Mouse (Mus musculus) frontal cortex, adult 2 months (tissue): Measurements from ENCODE around the gene Akip1. TPM values are rescaled to one million over a fixed set of nuclear protein-coding genes. Genes with fewer than 3 reads are reported as not detected.

Experiments
- polyA plus RNA-seq: library from polyadenylated mRNA; depleted of rRNA; stranded (reverse); fragments of >200 nt; gene quantifications from 2 replicates; pipeline ENCODE4 v1.2.3, GENCODE M21; 2012; rRNA removed

Akip1 gene
- polyA plus RNA-seq, 1 experiment: 8.7 TPM

Other genes with a start within 250 kb of the Akip1 start
- 7.9 and 9.6 TPM in 2 replicates for gene Trim66, start 195.6 kb upstream of the Akip1 start, polyA plus RNA-seq
- 295 and 337 TPM in 2 replicates for gene Rpl27a, start 184.5 kb upstream of the Akip1 start, polyA plus RNA-seq
- gene St5, start 85 bp upstream of the Akip1 start, polyA plus RNA-seq: 24.3 and 32.2 TPM in 2 replicates
- 0.12 TPM in 1 of 2 replicates, not detected in the other for gene BC051019, start 20.2 kb downstream of the Akip1 start, polyA plus RNA-seq
- gene Ascl3, start 28.0 kb downstream of the Akip1 start, polyA plus RNA-seq: 0.20 TPM in 1 of 2 replicates, not detected in the other
- 143 and 149 TPM in 2 replicates for gene Tmem9b, start 49.2 kb downstream of the Akip1 start, polyA plus RNA-seq
- 148 and 152 TPM in 2 replicates for gene Nrip3, start 78.3 kb downstream of the Akip1 start, polyA plus RNA-seq
- 2.4 TPM in 2 replicates for gene Scube2, start 162.0 kb downstream of the Akip1 start, polyA plus RNA-seq